Mouse (Mus musculus): ENCODE data around the gene Gtf3c1.

Gtf3c1 gene

DNA sequence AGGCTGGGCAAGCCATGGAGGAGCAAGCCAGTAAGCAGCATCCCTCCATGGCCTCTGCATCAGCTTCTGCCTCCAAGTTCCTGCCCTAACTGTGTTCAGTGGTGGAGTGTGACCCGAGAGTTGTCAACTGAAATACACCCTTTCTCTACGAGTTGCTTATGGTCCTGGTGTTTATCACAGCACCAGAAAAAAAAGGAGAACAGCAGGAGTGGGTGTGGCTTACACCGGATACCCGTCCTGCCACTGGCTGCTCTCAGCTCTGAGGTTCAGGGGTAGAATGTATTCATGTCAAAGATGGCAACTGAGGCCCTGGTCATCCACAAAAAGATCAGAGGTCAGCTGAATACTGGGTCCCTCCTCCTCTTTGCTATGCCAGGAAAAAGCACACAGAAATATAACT lies 87.5 kb downstream of the Gtf3c1 start:
- DNase-seq (ENCODE audit: low read depth, low spot score): no peak

GRCm38 (mm10) chr7:125618016-125618415 lies 89.6 kb downstream of the Gtf3c1 start:
- no peak for DNase-seq (ENCODE audit: low read depth, low spot score)

DNA sequence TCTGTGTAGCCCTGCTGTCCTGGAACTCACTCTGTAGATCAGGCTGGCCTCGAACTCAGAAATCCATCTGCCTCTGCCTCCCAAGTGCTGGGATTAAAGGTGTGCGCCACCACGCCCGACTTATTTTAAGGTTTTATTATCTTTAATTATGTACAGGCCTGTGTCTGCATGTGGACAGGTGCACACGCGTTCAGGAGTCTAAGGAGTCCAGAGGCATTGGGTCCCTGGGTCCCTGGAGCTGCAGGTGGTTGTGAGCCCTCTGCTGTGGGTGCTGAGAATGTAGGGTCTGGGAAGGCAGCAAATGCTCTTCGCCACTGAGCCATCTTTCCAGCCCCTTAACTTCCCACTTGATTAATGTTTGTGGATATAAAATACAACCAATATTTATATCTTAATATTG lies 92.1 kb downstream of the Gtf3c1 start:
- DNase-seq (ENCODE audit: low read depth, low spot score): no peak

DNA sequence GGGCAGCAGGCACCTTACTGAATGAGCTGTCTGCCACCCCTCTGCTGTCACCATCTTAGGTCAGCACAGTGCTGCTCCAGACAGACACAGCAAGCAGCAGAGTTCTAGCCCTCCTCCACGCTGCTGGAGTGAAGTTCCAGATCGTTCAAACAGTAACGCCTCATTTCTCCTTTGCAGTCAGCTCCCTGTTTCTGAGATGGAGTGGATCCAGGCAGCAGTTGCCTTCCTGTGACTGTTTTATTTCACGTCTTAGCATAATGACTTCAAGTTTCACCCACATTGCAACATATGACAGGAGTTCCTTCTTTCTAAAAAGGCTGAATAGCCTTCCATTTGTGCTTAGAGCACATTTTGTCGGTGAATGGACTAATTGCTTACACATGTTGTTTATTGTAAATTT lies 94.0 kb downstream of the Gtf3c1 start:
- DNase-seq (ENCODE audit: low read depth, low spot score): peak; percentile 38

DNA sequence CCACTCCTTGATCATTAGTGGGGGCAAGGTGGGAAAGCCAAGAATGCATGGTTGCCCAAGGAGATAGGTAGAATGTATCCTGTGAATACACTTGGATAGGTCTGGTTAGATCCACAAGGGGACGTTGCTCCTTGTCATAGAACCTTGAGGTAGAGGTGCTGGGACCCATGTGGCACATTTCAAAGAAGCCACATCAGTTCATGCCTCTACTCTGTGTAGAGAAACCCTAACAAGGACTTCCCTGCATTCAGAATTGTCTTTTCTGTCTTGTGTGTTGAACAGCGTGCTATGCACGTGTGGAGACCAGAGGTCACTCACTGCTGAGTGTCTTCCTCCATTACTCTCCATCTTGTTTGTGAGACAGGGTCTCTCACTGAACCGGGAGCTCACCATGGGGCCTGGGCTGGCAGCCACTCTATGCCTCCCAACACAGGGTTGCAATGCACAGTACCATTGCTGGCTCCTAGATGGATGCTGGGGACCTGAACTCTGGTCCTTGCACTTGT lies 99.3 kb downstream of the Gtf3c1 start:
- DNase-seq (ENCODE audit: low read depth, low spot score): no peak

GRCm38 (mm10) chr7:125607384-125608182 lies 100.0 kb downstream of the Gtf3c1 start:
- DNase-seq (ENCODE audit: low read depth, low spot score): no peak

DNA sequence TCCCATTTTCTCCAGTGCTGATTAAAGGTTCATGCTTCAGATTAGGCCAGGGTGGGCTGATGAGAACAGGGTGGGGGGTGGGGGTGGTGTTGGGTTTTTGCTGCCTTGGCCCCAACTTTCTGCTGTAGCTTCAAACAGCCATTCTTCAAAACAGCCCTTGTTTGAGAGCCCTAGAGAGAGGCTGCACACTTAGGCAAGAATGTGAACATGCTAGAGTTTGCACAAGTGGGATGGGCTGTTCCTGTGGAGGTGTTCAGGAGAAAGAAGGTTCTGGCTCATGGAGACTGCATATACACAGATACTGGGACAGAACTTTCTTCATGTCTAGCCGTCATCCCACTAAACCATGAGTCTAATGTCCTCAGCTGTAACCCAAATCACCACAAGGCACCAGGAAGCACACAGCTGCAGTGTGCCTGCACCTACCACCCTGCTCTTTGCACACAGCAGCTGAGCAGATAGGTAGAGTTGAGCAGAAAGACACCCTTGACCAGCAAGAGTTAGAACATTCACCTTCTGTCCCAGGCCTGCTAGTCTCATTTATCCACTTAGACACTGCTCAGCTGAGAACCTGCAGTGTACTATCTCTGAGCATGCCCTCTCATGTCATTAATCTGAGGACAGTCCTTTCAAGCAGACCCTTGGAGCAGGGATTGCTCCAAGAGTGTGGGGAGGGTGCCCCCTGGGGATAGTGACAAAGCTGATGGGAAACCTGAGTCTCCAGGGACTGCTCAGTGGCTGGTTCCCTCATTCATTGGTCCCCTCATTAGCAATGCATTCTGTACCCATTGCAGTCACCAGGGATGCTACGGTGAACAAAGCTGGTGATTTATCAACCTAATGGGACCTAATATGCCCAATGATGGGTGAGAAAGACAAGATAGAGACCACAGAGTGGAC lies 101.1 kb downstream of the Gtf3c1 start:
- no peak for DNase-seq (ENCODE audit: low read depth, low spot score)

DNA sequence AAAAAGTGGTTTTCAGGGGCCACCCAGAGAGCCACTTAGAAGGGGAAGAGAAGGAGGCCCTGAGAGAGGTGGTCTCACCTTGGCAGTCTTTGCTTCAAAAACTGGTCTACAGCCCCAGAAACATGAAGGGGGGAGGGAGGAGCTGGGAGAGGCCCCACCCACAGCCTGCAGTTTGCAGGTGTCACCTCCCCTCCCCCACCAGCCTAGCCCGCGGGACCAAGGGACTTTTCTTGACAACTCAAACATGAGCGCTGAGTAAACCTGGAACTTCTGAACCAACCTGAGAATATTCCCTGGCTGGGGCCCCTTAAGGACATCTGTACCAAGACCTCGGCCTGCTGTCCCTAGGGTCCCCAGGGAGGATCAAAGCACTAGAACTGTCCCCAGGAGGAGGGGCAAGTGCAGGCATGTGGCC lies 101.8 kb downstream of the Gtf3c1 start:
- DNase-seq (ENCODE audit: low read depth, low spot score): no peak

GRCm38 (mm10) chr7:125604362-125605319 lies 102.9 kb downstream of the Gtf3c1 start:
- no peak for DNase-seq (ENCODE audit: low read depth, low spot score)

GRCm38 (mm10) chr7:125603185-125603631 lies 104.4 kb downstream of the Gtf3c1 start, which contains the start of gene Il21r:
Gene Il21r (plus strand): TSS chr7:125603429.
- DNase-seq (ENCODE audit: low read depth, low spot score): peak; percentile 52

GRCm38 (mm10) chr7:125601821-125602448 lies 105.6 kb downstream of the Gtf3c1 start:
- peak; percentile 6 for DNase-seq (ENCODE audit: low read depth, low spot score)

DNA sequence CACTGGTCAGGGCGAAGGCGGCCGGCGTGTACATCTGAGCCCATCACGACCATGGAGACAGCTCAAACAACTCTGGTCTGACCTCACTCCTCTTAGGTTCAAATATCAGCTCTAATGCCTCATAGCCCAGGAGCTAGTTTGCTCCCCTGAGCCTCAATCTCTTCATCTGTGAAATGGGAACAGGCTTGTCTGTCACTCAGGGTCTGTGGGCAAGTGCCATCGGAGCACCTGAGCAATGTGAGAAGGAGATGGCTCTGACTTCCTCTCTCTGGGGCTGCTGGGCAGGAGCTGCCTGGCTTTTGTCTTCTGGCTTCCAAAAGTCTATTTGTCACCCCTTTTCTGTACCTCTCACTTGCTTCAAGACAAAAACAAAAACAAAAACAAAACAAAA lies 106.3 kb downstream of the Gtf3c1 start:
- DNase-seq (ENCODE audit: low read depth, low spot score): no peak

DNA sequence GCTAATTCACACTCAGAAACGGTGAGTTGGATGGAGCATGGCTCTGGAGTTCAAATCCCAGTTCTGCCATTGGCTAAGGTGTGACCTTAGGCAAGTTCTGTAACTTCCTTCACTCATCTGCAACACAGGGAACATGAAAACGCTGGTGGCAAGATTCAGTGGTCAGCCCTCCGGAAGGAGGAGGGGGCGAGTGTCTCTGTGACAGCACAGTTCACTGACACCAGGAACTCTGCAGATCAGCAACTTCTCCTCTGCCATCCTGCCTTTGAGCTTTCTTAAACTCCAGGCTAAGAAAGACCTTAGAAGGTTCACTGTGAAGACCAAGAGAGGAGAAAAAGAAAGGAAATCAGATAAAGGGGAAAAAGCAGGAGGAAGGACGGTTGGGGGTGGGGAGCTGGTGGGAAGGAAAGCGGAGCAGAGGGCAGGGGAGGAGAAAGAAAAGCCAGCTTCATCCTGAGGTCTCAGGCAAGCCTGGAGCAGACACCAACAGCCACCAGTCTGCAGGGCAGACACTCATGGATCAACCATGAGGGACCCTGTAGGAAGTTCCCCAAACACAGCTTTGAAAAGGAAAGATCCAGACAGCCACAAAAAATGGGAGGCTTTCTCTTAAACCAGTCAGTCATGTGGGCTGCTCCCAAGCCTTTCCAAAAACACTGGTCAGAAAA lies 106.8 kb downstream of the Gtf3c1 start:
- peak; percentile 12 for DNase-seq (ENCODE audit: low read depth, low spot score)

DNA sequence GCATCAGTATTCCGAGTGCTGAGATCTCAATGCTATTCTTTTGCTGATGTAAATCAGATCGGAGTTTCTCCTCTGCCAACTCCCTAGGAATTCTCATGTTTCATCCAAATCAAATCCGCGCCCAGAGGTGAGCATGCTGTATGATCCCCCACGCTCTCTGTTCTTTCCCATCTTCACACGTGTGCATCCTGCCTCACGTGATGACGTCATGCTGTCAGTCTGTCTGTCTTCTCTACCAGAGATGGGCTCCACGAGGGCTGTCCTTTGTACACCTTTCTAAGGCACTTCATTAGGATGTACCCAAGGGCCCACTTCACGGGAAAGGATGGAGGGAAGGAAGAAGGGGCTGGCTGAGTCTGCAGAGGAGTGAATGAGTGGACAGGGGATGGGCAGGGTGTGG lies 107.4 kb downstream of the Gtf3c1 start:
- no peak for DNase-seq (ENCODE audit: low read depth, low spot score)

GRCm38 (mm10) chr7:125599373-125599973 lies 108.1 kb downstream of the Gtf3c1 start:
- DNase-seq (ENCODE audit: low read depth, low spot score): no peak

DNA sequence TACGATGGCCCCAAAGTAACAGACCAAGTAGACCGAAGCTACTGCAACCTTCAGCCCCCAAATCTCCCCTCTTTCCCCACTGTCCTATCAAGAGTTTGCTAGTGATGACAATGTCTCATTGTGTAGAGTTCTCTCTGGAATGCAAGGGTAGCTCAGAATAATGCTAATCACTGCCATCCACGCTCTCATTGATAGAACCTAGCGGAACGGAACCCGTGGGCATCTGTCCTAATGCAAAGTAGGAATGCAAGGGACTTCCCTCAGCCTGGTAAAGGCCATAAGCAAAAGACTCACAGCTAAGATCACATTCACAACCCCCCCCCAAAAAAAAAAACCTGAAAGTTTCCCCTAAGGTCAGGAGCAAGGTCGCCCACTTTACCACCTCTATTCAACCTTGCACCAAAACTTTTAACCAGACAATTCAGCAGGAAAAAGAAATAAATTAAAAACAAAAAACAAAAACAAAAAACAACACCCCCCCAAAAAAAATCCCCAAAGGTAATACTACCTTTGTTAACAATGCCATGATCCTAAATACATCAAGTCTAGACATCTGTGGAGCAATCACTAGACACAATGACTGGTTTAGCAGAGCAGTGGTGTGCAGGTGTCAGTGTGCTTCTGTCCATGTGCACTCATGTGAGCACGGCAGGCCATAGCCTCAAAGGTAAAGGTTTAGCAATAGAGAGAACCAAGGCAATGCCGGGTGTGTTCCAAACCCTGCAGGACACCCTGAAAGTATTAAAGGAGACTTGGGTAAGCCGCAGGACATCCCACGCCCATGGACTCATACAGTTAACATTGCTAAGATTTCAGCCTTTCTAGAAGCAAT lies 109.8 kb downstream of the Gtf3c1 start:
- DNase-seq (ENCODE audit: low read depth, low spot score): no peak

- DNase-seq (ENCODE audit: low read depth, low spot score): peak; percentile 10
Measured at GRCm38 (mm10) chr7:125597083-125597482, 110.5 kb downstream of the Gtf3c1 start.

- DNase-seq (ENCODE audit: low read depth, low spot score): peak; percentile 42
Measured at GRCm38 (mm10) chr7:125596406-125596805, 111.2 kb downstream of the Gtf3c1 start.

- no peak for DNase-seq (ENCODE audit: low read depth, low spot score)
Measured at GRCm38 (mm10) chr7:125593831-125594230, 113.7 kb downstream of the Gtf3c1 start.
